Comparison of ENCODE assay signal across 14 mouse cellular contexts in the genomic region with DNA sequence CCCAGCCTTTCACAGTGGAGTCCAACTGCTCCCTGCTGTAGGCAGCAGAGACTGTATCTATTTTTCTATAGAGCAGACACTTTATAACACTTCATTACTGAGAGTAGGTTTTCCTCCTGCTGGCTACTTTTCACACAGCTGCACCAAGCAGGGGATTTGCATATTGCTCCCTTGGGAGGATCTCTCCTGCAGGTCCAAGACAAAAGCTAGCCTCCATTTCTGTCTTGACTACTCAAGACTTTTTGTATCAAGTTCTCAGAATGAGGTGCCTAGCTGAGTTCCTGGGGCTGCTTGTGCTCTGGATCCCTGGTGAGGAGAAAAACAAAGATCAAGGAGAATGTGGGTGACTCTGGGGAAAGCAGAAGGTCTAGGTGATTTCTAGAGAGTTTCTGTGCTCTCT. TPM values are rescaled to one million over a fixed set of nuclear protein-coding genes. Genes with fewer than 3 reads are reported as not detected.
"Had no signal": no experiment of that assay in that cellular context is flagged by ENCODE, and none has a peak within 500 bp of the region (broad histone marks: within the 10 kb centered on the region; RNA-seq: fewer than 3 reads in every experiment).

No protein-coding gene starts in this region.

- H3K27me3 ChIP-seq: liver, embryonic 15.5 days; midbrain, embryonic 13.5 days; neural tube, embryonic 15.5 days; stomach, embryonic 15.5 days had no signal

- H3K27ac ChIP-seq: layer of hippocampus, adult 2 months; limb, embryonic 10.5 days; liver, embryonic 15.5 days; midbrain, embryonic 13.5 days; neural tube, embryonic 15.5 days; stomach, embryonic 15.5 days had no signal

- H3K36me3 ChIP-seq: limb, embryonic 10.5 days; liver, embryonic 15.5 days; midbrain, embryonic 13.5 days; neural tube, embryonic 15.5 days; stomach, embryonic 15.5 days had no signal

- DNase-seq: kidney, postnatal 10 days; kidney, postnatal 4 days; lung, embryonic 14.5 days; lung, postnatal 14 days; right cerebral cortex, adult 18-20 months; right cerebral cortex, postnatal 25 days; thymus, postnatal 25 days had no signal

- H3K4me3 ChIP-seq: layer of hippocampus, adult 2 months; limb, embryonic 10.5 days; liver, embryonic 15.5 days; midbrain, embryonic 13.5 days; neural tube, embryonic 15.5 days; stomach, embryonic 15.5 days had no signal

- H3K4me1 ChIP-seq: limb, embryonic 10.5 days; liver, embryonic 15.5 days; midbrain, embryonic 13.5 days; neural tube, embryonic 15.5 days; stomach, embryonic 15.5 days had no signal

RNA-seq across cellular contexts. Expression of gene Tacstd2, which starts 19.8 kb away (rescaled TPM):
- polyA plus RNA-seq: testis, adult 2 months had no signal
